Mouse (Mus musculus): ENCODE measurements around the gene Serpina3b. TPM values are rescaled to one million over a fixed set of nuclear protein-coding genes. Genes with fewer than 3 reads are reported as not detected.

Serpina3b gene
- not detected for total RNA-seq (2023)

GRCm38 (mm10) chr12:104127696-104128095 is at the start of gene Serpina3b:
Gene Serpina3b (plus strand): TSS chr12:104127996.

GRCm38 (mm10) chr12:104100768-104101167 is 27.0 kb upstream of the Serpina3b start, which contains the start of gene Serpina5:
Gene Serpina5 (plus strand): TSS chr12:104101113.

GRCm38 (mm10) chr12:104112333-104112732 is 15.5 kb upstream of the Serpina3b start, which contains the start of gene Serpina3a:
Gene Serpina3a (plus strand): TSS chr12:104112724.

GRCm38 (mm10) chr12:104153656-104154055 is 25.9 kb downstream of the Serpina3b start, which contains the start of gene Serpina3c:
Gene Serpina3c (minus strand): TSS chr12:104153870.

Other genes starting within 250 kb of the Serpina3b start
- gene Serpina1c, start 223.1 kb upstream of the Serpina3b start, total RNA-seq (2023) = under 1 TPM in 1 of 2 experiments, not detected in 1; 0.70 TPM
- not detected for gene Serpina1e, start 169.0 kb upstream of the Serpina3b start, total RNA-seq (2023)
- gene Serpina11, start 138.0 kb upstream of the Serpina3b start, total RNA-seq (2023) = not detected
- gene Serpina9, start 114.2 kb upstream of the Serpina3b start, total RNA-seq (2023) = not detected
- gene Serpina12, start 83.6 kb upstream of the Serpina3b start, total RNA-seq (2023) = not detected
- gene Serpina5, start 26.9 kb upstream of the Serpina3b start, total RNA-seq (2023) = not detected
- gene Serpina3a, start 15.3 kb upstream of the Serpina3b start, total RNA-seq (2023) = not detected
- gene Serpina3c, start 25.9 kb downstream of the Serpina3b start, total RNA-seq (2023) = not detected
- 1 to 10 TPM; 4.9 to 6.2 TPM for gene Serpina3f, start 86.5 kb downstream of the Serpina3b start, total RNA-seq (2023)
- 10 to 100 TPM; 72.3 to 80.9 TPM for gene Serpina3g, start 108.2 kb downstream of the Serpina3b start, total RNA-seq (2023)
- 1 to 10 TPM in 1 of 2 experiments, not detected in 1; 1.4 TPM for gene Serpina3i, start 135.1 kb downstream of the Serpina3b start, total RNA-seq (2023)
- not detected for gene Serpina3j, start 186.6 kb downstream of the Serpina3b start, total RNA-seq (2023)
- not detected for gene Serpina3k, start 210.5 kb downstream of the Serpina3b start, total RNA-seq (2023)
- gene Serpina3m, start 210.5 kb downstream of the Serpina3b start, total RNA-seq (2023) = not detected

All from monocyte, adult 59 days (primary cell).